Mouse (Mus musculus) lung, postnatal 0 days (tissue): ENCODE results near the gene Hmgn2.
"Not testable (repeated sequence)": the region's sequence is repeated elsewhere in the genome, so short reads cannot be mapped to it uniquely, and the experiment has no call there.

Source experiments
- CTCF ChIP-seq: IDR thresholded peaks from 2 replicates; pipeline ENCODE4 v1.5.1; 2016; ENCODE audit warnings: antibody characterized with exemption, mild to moderate bottlenecking
- EP300 ChIP-seq: IDR thresholded peaks from 2 replicates; pipeline ENCODE4 v1.6.1; 2016; ENCODE audit warnings: antibody characterized with exemption, mild to moderate bottlenecking, control low read depth

- not testable (repeated sequence) for TF ChIP-seq CTCF, EP300
Observed at GRCm38 (mm10) chr4:133988289-133988688, 19.8 kb upstream of the Hmgn2 start.
